Mouse (Mus musculus) adrenal gland, postnatal 25 days (tissue): ENCODE measurements around the gene Amer2. TPM values are rescaled to one million over a fixed set of nuclear protein-coding genes. Genes with fewer than 3 reads are reported as not detected.

ENCODE experiments used
- total RNA-seq: library from RNA; stranded (reverse); gene quantifications from 2 replicates; pipeline ENCODE4 v1.2.3, GENCODE M21; 2021

The Amer2 gene
- total RNA-seq, 1 experiment from 2014 or later = 3.7 TPM

Other genes with a start within 250 kb of the Amer2 start
- gene Atp8a2, start 176.1 kb upstream of the Amer2 start, total RNA-seq = 0.33 and 1.1 TPM in 2 replicates
- gene Nupl1, start 121.8 kb upstream of the Amer2 start, total RNA-seq = not detected in 2 replicates
- 33.2 and 37.4 TPM in 2 replicates for gene Gm49336, start 121.8 kb upstream of the Amer2 start, total RNA-seq
- 41.5 and 45.8 TPM in 2 replicates for gene Mtmr6, start 108.0 kb upstream of the Amer2 start, total RNA-seq